Mouse (Mus musculus): ENCODE data around the gene Casp6.

- TF ChIP-seq CTCF (IDR thresholded peaks at IDR 0.05; ENCODE audit: low read depth) (no peak), EP300 (IDR thresholded peaks at IDR 0.05; ENCODE audit: low read depth) (no peak)
Measured at GRCm38 (mm10) chr3:129903369-129903768, 2.1 kb downstream of the Casp6 start.

Data from liver, embryonic 14.5 days (tissue).